Mouse (Mus musculus) forebrain, embryonic 12.5 days (tissue): ENCODE measurements around the gene Eng. TPM values are rescaled to one million over a fixed set of nuclear protein-coding genes. Genes with fewer than 3 reads are reported as not detected.

ENCODE experiments used
- ATAC-seq: fragments of 200-750 bp; cut with Nextera tagmentation; 2 replicates; pipeline ENCODE4 v1.8.0; 2017; ENCODE audit warnings: moderate TSS enrichment; ENCODE audit not compliant: low FRiP score
- H3K27ac ChIP-seq: fragments of 300-500 bp; sonication (generic); 2 replicates; pipeline ENCODE4 v1.5.1; 2016; ENCODE audit warnings: mild to moderate bottlenecking
- H3K27me3 ChIP-seq: fragments of 300-500 bp; sonication (generic); 2 replicates; pipeline ENCODE4 v1.6.1; 2016; ENCODE audit warnings: mild to moderate bottlenecking
- H3K36me3 ChIP-seq: fragments of 300-500 bp; sonication (generic); replicated peaks from 2 replicates; pipeline ENCODE4 v1.6.1; 2016; ENCODE audit warnings: mild to moderate bottlenecking
- H3K4me1 ChIP-seq: fragments of 300-500 bp; sonication (generic); 2 replicates; pipeline ENCODE4 v1.6.1; 2016
- H3K4me2 ChIP-seq: fragments of 300-500 bp; sonication (generic); 2 replicates; pipeline ENCODE4 v1.6.1; 2016; ENCODE audit warnings: mild to moderate bottlenecking, moderate library complexity
- H3K4me3 ChIP-seq: fragments of 300-500 bp; sonication (generic); replicated peaks from 2 replicates; pipeline ENCODE4 v1.5.1; 2016; ENCODE audit warnings: mild to moderate bottlenecking
- H3K9ac ChIP-seq: fragments of 300-500 bp; sonication (generic); 2 replicates; pipeline ENCODE4 v1.6.1; 2016; ENCODE audit warnings: mild to moderate bottlenecking
- H3K9me3 ChIP-seq: fragments of 300-500 bp; sonication (generic); 2 replicates; pipeline ENCODE4 v1.6.1; 2016
- WGBS: fragments of 180-500 bp; shearing (Covaris S2); methylation state at CpG from one replicate; pipeline ENCODE4 v1.1.7; 2016; 5-methylcytosine and 5-hydroxymethylcytosine counted together
- polyA plus RNA-seq: library from polyadenylated mRNA; unstranded; fragments of >200 nt; fragmentation: Nextera tagmentation; extraction: Ambion mirVana; gene quantifications from 2 replicates; pipeline ENCODE4 v1.2.1, GENCODE M21; 2016

The Eng gene
- polyA plus RNA-seq, 1 experiment from 2014 or later, result 21.0 TPM

DNA sequence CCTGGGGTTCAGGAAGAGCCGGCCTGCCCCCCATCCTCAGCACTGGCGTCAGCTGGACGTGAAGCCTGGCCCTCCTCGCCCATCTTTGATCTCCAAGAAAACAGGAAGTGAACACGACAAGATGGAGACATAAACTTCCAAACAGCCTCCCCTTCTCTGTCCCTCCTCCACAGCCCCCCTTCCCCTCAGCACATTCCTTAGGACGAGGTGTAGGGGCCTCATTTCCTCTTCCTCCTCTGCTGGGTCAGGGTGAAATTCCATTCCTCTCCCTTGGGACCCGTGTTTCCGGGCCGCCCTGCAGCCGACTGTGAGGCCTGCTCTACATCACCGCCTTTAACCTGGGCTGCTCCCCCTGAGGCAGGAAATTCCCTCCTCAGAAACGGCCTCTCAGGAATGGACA is 9.4 kb downstream of the Eng start:
- H3K4me3 ChIP-seq, result no peak overlapping the region
- H3K27me3 ChIP-seq, result no peaks in the 10 kb centered on the region
- WGBS, result 73% methylated on average over 12 of the region's 12 CpGs
- no peaks in the 10 kb centered on the region for H3K9me3 ChIP-seq
- ATAC-seq, result no peak
- no peak overlapping the region for H3K4me2 ChIP-seq
- H3K27ac ChIP-seq, result no peak overlapping the region
- no peaks in the 10 kb centered on the region for H3K36me3 ChIP-seq
- H3K9ac ChIP-seq, result no peak overlapping the region
- 0 out of 2 replicates have a peak, but pooled peaks cover 5% of the 10 kb centered on the region for H3K4me1 ChIP-seq

DNA sequence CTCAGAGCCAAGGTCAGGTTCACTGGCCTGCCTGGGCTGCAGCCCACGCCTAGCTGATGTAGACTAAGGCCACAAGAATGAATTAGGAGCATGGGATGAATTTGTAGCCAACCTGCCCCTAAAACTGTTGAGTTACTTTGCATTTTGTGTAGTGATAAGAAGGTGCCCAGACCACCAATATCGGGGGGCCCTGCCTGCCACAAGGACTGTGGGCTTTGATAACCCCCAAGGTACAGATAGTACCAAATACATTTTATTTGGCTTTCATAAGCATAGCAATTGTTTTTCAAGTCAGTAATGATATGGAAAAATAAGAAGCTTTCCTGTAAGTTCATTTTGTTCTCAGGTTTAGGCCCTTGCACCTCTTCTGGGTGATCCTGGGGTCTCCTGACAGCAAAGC is 12.5 kb downstream of the Eng start:
- Histone ChIP-seq H3K27me3 (no peaks in the 10 kb centered on the region), H3K27ac (no peak overlapping the region), H3K4me2 (no peak overlapping the region), H3K4me1 (0 out of 2 replicates have a peak, but pooled peaks cover 2% of the 10 kb centered on the region), H3K9me3 (no peaks in the 10 kb centered on the region), H3K36me3 (no peaks in the 10 kb centered on the region), H3K9ac (no peak overlapping the region), H3K4me3 (no peak overlapping the region)
- no peak for ATAC-seq
- 90% methylated on average over 2 of the region's 2 CpGs for WGBS

DNA sequence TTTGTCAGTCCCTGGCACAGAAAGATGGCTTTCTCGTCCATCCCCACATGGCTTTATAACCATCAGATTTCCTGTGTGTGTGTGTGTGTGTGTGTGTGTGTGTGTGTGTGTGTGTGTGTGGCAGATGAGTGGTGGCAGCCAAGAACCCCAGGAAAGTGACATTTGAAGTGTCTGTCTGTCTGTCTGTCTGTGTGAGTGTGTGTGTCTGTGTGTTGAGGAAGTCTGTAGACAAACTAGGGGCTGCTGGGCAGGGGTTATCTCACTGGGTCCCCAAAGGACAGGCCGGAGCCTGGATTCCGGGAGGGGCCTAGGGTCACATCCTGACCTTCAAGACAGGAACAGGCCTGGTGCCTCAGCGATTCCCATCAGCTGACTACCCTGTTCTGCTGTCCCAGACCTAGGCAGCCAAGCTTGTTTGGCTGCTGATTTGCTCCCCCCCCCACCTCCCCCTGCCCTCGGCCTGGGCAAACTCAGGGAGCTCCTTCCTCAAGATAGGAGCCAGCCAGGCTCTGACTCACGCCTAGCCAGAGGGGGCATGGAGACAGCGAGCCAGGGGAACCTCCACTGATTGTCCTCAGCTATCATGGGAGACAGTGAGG is 15.2 kb downstream of the Eng start:
- H3K36me3 ChIP-seq, result no peaks in the 10 kb centered on the region
- WGBS, result 62% methylated on average over 7 of the region's 7 CpGs
- H3K27me3 ChIP-seq, result no peaks in the 10 kb centered on the region
- H3K4me2 ChIP-seq, result no peak overlapping the region
- H3K4me1 ChIP-seq, result no peaks in the 10 kb centered on the region
- H3K27ac ChIP-seq, result no peak overlapping the region
- no peak for ATAC-seq
- no peak overlapping the region for H3K9ac ChIP-seq
- H3K9me3 ChIP-seq, result no peaks in the 10 kb centered on the region
- no peak overlapping the region for H3K4me3 ChIP-seq

DNA sequence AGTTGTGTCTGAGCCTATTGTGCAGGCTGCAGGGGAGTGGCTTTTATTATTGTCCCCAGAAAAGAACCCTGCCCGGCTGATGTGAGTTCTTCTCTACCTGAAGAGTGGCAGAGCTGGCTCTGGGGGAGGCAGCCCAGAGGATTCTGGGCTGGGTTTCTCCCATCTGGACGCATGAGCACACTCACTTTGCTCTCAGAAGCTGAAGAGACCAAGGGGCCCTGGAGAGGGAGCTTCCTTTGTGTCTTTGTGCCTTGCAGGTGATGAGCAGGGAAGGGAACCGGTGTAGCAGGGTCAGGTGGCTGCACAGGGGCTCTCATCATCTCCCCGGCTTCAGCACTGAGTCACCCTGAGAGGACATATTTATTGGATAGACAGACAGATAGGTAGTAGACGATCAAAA is 15.9 kb downstream of the Eng start:
- WGBS, result 53% methylated on average over 5 of the region's 5 CpGs
- Histone ChIP-seq H3K9me3 (no peaks in the 10 kb centered on the region), H3K9ac (no peak overlapping the region), H3K4me3 (no peak overlapping the region), H3K4me1 (no peaks in the 10 kb centered on the region), H3K27ac (no peak overlapping the region), H3K27me3 (no peaks in the 10 kb centered on the region), H3K4me2 (no peak overlapping the region), H3K36me3 (no peaks in the 10 kb centered on the region)
- ATAC-seq, result no peak

DNA sequence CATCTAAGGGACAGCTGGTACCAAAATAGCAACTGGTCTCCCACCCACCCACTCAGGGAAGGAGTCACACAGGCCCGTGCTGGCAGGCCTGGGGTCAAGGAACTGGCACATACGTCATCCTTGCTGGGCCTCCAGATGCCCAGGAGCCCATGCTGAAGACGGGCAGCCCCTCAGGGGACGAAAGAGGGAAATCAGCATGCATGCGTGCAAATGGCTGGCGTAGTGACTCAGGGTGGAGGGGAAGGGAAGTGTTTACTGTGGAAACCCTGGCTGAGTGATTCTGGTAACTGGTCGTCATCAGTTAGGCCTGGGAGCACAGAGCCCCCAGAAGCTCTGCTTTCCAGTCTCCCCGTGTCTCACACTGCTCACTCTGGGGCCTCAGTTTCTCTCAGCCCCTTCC is 18.9 kb downstream of the Eng start:
- Histone ChIP-seq H3K4me2 (no peak overlapping the region), H3K36me3 (no peaks in the 10 kb centered on the region), H3K4me1 (peaks cover 7% of the 10 kb centered on the region; the same call in 1 of the 2 replicates), H3K27ac (no peak overlapping the region), H3K4me3 (no peak overlapping the region), H3K9me3 (no peaks in the 10 kb centered on the region), H3K27me3 (no peaks in the 10 kb centered on the region), H3K9ac (no peak overlapping the region)
- 81% methylated on average over 8 of the region's 8 CpGs for WGBS
- ATAC-seq, result no peak

DNA sequence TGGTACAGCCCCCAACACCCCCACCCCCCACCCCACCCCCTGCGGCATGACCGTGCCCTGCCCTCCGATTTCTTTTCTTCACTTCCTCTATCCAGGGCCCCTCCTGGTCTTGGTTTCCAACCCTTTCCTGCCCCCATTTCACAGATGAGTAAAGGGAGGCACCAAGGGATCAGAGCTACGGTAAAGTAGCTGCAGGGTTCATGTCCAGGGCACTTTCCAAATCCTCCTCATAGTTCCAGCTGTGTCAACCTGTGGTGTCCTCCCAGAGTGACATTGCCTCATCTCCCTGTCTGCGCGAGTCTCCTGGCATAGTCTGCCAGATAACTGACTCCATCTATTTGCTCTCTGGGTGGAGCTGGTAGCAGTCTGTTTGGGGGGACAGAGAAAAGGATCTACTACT is 19.5 kb downstream of the Eng start:
- no peaks in the 10 kb centered on the region for H3K36me3 ChIP-seq
- H3K27me3 ChIP-seq, result no peaks in the 10 kb centered on the region
- H3K4me3 ChIP-seq, result no peak overlapping the region
- no peak overlapping the region for H3K9ac ChIP-seq
- H3K27ac ChIP-seq, result no peak overlapping the region
- H3K4me2 ChIP-seq, result no peak overlapping the region
- WGBS, result 88% methylated on average over 6 of the region's 6 CpGs
- no peaks in the 10 kb centered on the region for H3K9me3 ChIP-seq
- ATAC-seq, result no peak
- peaks cover 7% of the 10 kb centered on the region; the same call in 1 of the 2 replicates for H3K4me1 ChIP-seq

DNA sequence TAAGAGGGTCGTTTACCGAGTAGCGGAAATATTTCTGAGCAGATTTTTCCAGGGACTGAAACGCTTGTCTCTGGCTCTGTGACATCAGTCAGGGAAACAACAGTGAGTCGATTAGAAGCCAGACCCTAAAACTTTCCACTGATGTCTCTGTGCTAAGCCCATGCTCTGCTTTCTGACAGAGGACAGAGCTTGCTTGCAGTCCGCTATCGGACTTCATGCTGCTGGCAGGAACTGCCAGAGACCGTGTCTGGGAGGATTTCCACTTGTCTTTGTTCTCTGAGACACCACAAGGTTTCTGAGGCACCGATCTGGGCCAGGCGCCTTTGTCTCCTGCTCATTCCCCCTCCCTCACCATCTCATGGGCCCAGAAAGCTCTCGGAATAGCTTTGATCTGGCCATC is 21.4 kb downstream of the Eng start:
- H3K4me3 ChIP-seq, result no peak overlapping the region
- peak overlapping the region; percentile 11; the same call in 1 of the 2 replicates for H3K27ac ChIP-seq
- no peak for ATAC-seq
- H3K4me2 ChIP-seq, result no peak overlapping the region
- H3K9me3 ChIP-seq, result no peaks in the 10 kb centered on the region
- no peak overlapping the region for H3K9ac ChIP-seq
- no peaks in the 10 kb centered on the region for H3K27me3 ChIP-seq
- 28% methylated on average over 11 of the region's 11 CpGs for WGBS
- peaks cover 7% of the 10 kb centered on the region; the same call in 1 of the 2 replicates for H3K4me1 ChIP-seq
- no peaks in the 10 kb centered on the region for H3K36me3 ChIP-seq

DNA sequence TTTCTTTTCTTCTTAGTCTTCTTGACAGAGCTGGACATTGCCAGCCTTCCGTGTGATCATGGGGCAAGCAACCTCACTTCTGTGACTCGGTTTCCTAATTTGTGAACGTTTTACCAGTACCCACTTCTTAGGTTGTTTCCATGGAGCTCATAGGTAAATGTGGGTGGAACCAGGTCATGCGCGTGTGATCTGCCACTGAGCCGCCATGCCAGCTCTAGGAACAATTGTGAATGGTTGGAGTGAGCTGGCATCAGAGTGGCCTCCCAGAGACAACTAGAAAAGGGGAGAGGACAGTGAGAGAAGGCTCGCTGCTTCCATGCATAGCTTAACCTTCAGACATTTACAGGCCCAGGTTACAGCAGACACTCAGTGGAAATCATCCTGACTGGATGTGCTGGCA is 21.8 kb downstream of the Eng start:
- WGBS, result 72% methylated on average over 7 of the region's 7 CpGs
- Histone ChIP-seq H3K4me3 (no peak overlapping the region), H3K27ac (0 out of 2 replicates have a peak overlapping the region, but pooled peaks have one; percentile 11), H3K4me2 (no peak overlapping the region), H3K9me3 (no peaks in the 10 kb centered on the region), H3K4me1 (peaks cover 7% of the 10 kb centered on the region; the same call in 1 of the 2 replicates), H3K27me3 (no peaks in the 10 kb centered on the region), H3K9ac (no peak overlapping the region), H3K36me3 (no peaks in the 10 kb centered on the region)
- ATAC-seq, result no peak

DNA sequence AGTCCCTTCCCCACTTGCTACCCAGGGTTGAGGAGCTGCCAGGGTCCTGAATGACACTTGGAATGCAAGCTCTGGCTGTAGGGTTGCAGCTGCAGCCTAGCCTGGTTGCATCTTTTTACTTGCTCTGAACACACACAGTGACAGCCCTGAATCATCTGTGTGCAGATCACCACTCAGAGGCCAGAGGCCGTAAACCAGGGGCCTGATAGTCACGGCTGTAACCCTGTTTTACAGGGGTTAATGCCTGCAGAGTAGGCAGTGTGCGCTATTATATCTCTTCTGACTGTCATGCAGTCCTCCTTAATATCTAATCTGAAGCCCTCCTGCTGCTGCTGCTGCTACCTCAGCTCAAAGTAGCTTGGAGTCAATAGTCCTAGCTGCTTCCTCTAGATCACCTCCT is 23.5 kb downstream of the Eng start:
- Histone ChIP-seq H3K9ac (no peak overlapping the region), H3K36me3 (no peaks in the 10 kb centered on the region), H3K4me3 (no peak overlapping the region), H3K27ac (no peak overlapping the region), H3K4me2 (no peak overlapping the region), H3K4me1 (peaks cover 7% of the 10 kb centered on the region; the same call in 1 of the 2 replicates), H3K27me3 (no peaks in the 10 kb centered on the region), H3K9me3 (no peaks in the 10 kb centered on the region)
- WGBS, result 79% methylated on average over 3 of the region's 3 CpGs
- ATAC-seq, result no peak

DNA sequence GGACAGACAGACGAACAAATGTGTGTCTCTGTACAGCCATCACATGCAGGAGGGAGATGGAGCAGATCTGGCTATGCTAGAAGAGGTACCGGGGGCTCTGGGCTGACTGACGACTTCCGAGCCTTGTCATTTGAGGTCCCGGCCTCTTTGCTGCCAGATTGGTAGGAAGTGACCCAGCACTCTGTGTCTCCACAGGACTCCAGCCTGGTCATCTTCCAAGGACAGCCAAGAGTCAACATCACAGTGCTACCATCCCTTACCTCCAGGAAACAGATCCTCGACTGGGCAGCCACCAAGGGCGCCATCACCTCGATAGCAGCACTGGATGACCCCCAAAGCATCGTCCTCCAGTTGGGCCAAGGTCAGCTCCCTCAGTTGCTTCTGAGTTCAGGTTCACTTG is 24.8 kb downstream of the Eng start:
- Histone ChIP-seq H3K9ac (no peak overlapping the region), H3K4me3 (no peak overlapping the region), H3K4me1 (peaks cover 7% of the 10 kb centered on the region; the same call in 1 of the 2 replicates), H3K9me3 (no peaks in the 10 kb centered on the region), H3K27me3 (no peaks in the 10 kb centered on the region), H3K4me2 (no peak overlapping the region), H3K36me3 (no peaks in the 10 kb centered on the region), H3K27ac (no peak overlapping the region)
- WGBS, result 91% methylated on average over 9 of the region's 9 CpGs
- ATAC-seq, result no peak

DNA sequence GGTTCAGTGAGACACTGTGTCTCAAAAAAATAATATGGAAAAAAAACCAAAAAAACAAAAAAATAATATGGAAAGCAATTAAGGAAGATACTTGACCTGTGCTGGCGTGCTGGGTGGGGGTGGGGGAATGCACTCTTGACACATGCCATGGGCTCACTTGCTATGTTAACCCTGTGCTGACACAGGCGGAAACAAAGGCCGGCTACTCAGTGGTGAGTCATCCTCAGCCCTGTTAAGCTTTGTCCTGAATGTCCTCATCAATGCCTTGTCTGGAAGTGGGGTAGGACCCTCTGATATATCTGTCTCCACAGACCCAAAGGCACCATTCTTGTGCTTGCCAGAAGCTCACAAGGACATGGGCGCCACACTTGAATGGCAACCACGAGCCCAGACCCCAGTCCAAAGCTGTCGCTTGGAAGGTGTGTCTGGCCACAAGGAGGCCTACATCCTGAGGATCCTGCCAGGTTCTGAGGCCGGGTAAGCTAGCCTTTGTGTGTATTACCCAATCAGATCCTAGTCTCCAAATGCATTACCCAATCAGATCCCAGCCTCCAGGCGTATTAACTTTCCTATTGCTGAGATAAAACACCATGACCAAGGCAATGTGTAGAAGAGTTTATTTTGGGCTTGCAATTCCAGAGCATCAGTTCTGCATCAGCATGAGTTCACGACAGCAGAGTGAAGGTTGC is 25.7 kb downstream of the Eng start:
- H3K27me3 ChIP-seq, result no peaks in the 10 kb centered on the region
- no peak overlapping the region for H3K4me3 ChIP-seq
- no peaks in the 10 kb centered on the region for H3K9me3 ChIP-seq
- H3K27ac ChIP-seq, result no peak overlapping the region
- no peak for ATAC-seq
- H3K36me3 ChIP-seq, result no peaks in the 10 kb centered on the region
- 70% methylated on average over 9 of the region's 9 CpGs for WGBS
- no peak overlapping the region for H3K9ac ChIP-seq
- H3K4me2 ChIP-seq, result no peak overlapping the region
- H3K4me1 ChIP-seq, result peaks cover 7% of the 10 kb centered on the region; the same call in 1 of the 2 replicates

DNA sequence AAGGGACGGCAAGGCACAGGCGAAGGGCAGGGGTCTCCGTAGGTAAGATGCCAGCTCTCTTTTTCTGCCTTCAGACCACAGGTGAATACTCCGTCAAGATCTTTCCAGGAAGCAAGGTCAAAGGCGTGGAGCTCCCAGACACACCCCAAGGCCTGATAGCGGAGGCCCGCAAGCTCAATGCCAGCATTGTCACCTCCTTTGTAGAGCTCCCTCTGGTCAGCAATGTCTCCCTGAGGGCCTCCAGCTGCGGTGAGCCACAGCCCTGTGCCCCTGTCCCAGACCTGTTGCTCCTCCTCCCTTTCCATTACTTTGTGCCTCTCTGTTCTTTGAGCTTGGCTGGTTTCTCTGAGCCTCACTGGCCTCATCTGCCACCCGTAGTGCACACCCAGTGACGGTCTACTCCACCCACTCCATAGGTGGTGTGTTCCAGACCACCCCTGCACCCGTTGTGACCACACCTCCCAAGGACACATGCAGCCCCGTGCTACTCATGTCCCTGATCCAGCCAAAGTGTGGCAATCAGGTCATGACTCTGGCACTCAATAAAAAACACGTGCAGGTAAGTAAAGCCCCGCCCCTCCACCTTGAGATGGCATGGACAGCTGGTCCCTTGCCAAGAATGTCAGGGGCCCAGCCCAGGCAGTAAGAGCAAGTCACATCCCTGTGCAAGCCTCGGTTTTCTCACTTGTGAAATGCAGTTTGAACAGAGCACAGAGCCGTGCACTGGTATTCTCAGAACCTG is 27.0 kb downstream of the Eng start:
- no peak overlapping the region for H3K27ac ChIP-seq

More for the DNA sequence above, 27.0 kb downstream of the Eng start:
- WGBS, result 88% methylated on average over 16 of the region's 16 CpGs
- H3K27me3 ChIP-seq, result no peaks in the 10 kb centered on the region
- no peaks in the 10 kb centered on the region for H3K36me3 ChIP-seq
- no peak overlapping the region for H3K4me3 ChIP-seq
- no peaks in the 10 kb centered on the region for H3K9me3 ChIP-seq
- no peaks in the 10 kb centered on the region for H3K4me1 ChIP-seq
- ATAC-seq, result no peak
- no peak overlapping the region for H3K9ac ChIP-seq
- H3K4me2 ChIP-seq, result no peak overlapping the region
